Mouse (Mus musculus): ENCODE data around the gene Gpm6a. TPM values are rescaled to one million over a fixed set of nuclear protein-coding genes. Genes with fewer than 3 reads are reported as not detected.

Gene Gpm6a
- polyA plus RNA-seq (2012; rRNA removed): 21.8 and 22.4 TPM in 2 replicates

- no peak for DNase-seq
- no peak for TF ChIP-seq POLR2A (IDR thresholded peaks at IDR 0.05; ENCODE audit: low read depth, low read length)
- no peak for TF ChIP-seq CTCF (conservative IDR thresholded peaks at IDR 0.05; ENCODE audit: insufficient read depth, insufficient read length, low read depth, low read length)
- no peak within 1 kb of the TSS for H3K27ac ChIP-seq (ENCODE audit: insufficient read depth, low read depth, low read length)
- no peaks in the 10 kb centered on the region for H3K36me3 ChIP-seq (ENCODE audit: control insufficient read depth, insufficient read depth, low read length)
- no peaks in the 10 kb centered on the region for H3K27me3 ChIP-seq (replicated peaks; ENCODE audit: control insufficient read depth, insufficient read depth, low read length)
- H3K4me3 ChIP-seq (ENCODE audit: insufficient read depth, low read depth, low read length): no peak within 1 kb of the TSS
- WGBS: 34% methylated on average over 13 of the region's 13 CpGs
- no peaks in the 10 kb centered on the region for H3K4me1 ChIP-seq (ENCODE audit: control insufficient read depth, insufficient read depth, low read length)
Measured at GRCm38 (mm10) chr8:54954741-54955455, at the start of gene Gpm6a. Gene Gpm6a (plus strand): TSS chr8:54954843.

GRCm38 (mm10) chr8:54912891-54913290 is 41.8 kb upstream of the Gpm6a start:
- TF ChIP-seq CTCF (conservative IDR thresholded peaks at IDR 0.05; ENCODE audit: insufficient read depth, insufficient read length, low read depth, low read length) (no peak), POLR2A (IDR thresholded peaks at IDR 0.05; ENCODE audit: low read depth, low read length) (no peak)
- Histone ChIP-seq H3K27ac (ENCODE audit: insufficient read depth, low read depth, low read length) (no peak overlapping the region), H3K4me1 (ENCODE audit: control insufficient read depth, insufficient read depth, low read length) (no peaks in the 10 kb centered on the region), H3K36me3 (ENCODE audit: control insufficient read depth, insufficient read depth, low read length) (no peaks in the 10 kb centered on the region), H3K4me3 (ENCODE audit: insufficient read depth, low read depth, low read length) (no peak overlapping the region), H3K27me3 (replicated peaks; ENCODE audit: control insufficient read depth, insufficient read depth, low read length) (no peaks in the 10 kb centered on the region)
- WGBS: 94% methylated on average over 2 of the region's 2 CpGs
- no peak for DNase-seq

GRCm38 (mm10) chr8:54917710-54918109 is 36.9 kb upstream of the Gpm6a start:
- Histone ChIP-seq H3K4me3 (ENCODE audit: insufficient read depth, low read depth, low read length) (no peak overlapping the region), H3K27ac (ENCODE audit: insufficient read depth, low read depth, low read length) (no peak overlapping the region), H3K27me3 (replicated peaks; ENCODE audit: control insufficient read depth, insufficient read depth, low read length) (no peaks in the 10 kb centered on the region), H3K36me3 (ENCODE audit: control insufficient read depth, insufficient read depth, low read length) (no peaks in the 10 kb centered on the region), H3K4me1 (ENCODE audit: control insufficient read depth, insufficient read depth, low read length) (no peaks in the 10 kb centered on the region)
- TF ChIP-seq POLR2A (IDR thresholded peaks at IDR 0.05; ENCODE audit: low read depth, low read length) (no peak), CTCF (conservative IDR thresholded peaks at IDR 0.05; ENCODE audit: insufficient read depth, insufficient read length, low read depth, low read length) (no peak)
- DNase-seq: no peak
- 57% methylated on average over 9 of the region's 9 CpGs for WGBS

- no peaks in the 10 kb centered on the region for H3K27me3 ChIP-seq (replicated peaks; ENCODE audit: control insufficient read depth, insufficient read depth, low read length)
- WGBS: 59% methylated on average over 2 of the region's 2 CpGs
- no peak overlapping the region for H3K27ac ChIP-seq (ENCODE audit: insufficient read depth, low read depth, low read length)
- H3K4me1 ChIP-seq (ENCODE audit: control insufficient read depth, insufficient read depth, low read length): no peaks in the 10 kb centered on the region
- no peaks in the 10 kb centered on the region for H3K36me3 ChIP-seq (ENCODE audit: control insufficient read depth, insufficient read depth, low read length)
- TF ChIP-seq POLR2A (IDR thresholded peaks at IDR 0.05; ENCODE audit: low read depth, low read length) (no peak), CTCF (conservative IDR thresholded peaks at IDR 0.05; ENCODE audit: insufficient read depth, insufficient read length, low read depth, low read length) (no peak)
- no peak for DNase-seq
- H3K4me3 ChIP-seq (ENCODE audit: insufficient read depth, low read depth, low read length): no peak overlapping the region
Measured at GRCm38 (mm10) chr8:54922160-54922855, 32.3 kb upstream of the Gpm6a start.

GRCm38 (mm10) chr8:54924936-54925335 is 29.7 kb upstream of the Gpm6a start:
- peak; percentile 74 for DNase-seq
- WGBS: 75% methylated on average over 3 of the region's 3 CpGs
- Histone ChIP-seq H3K4me1 (ENCODE audit: control insufficient read depth, insufficient read depth, low read length) (no peaks in the 10 kb centered on the region), H3K27me3 (replicated peaks; ENCODE audit: control insufficient read depth, insufficient read depth, low read length) (no peaks in the 10 kb centered on the region), H3K36me3 (ENCODE audit: control insufficient read depth, insufficient read depth, low read length) (no peaks in the 10 kb centered on the region), H3K27ac (ENCODE audit: insufficient read depth, low read depth, low read length) (no peak overlapping the region), H3K4me3 (ENCODE audit: insufficient read depth, low read depth, low read length) (no peak overlapping the region)
- TF ChIP-seq POLR2A (IDR thresholded peaks at IDR 0.05; ENCODE audit: low read depth, low read length) (no peak), CTCF (conservative IDR thresholded peaks at IDR 0.05; ENCODE audit: insufficient read depth, insufficient read length, low read depth, low read length) (no peak)

GRCm38 (mm10) chr8:54932306-54932705 is 22.3 kb upstream of the Gpm6a start:
- Histone ChIP-seq H3K36me3 (ENCODE audit: control insufficient read depth, insufficient read depth, low read length) (no peaks in the 10 kb centered on the region), H3K27me3 (replicated peaks; ENCODE audit: control insufficient read depth, insufficient read depth, low read length) (no peaks in the 10 kb centered on the region), H3K4me3 (ENCODE audit: insufficient read depth, low read depth, low read length) (no peak overlapping the region), H3K4me1 (ENCODE audit: control insufficient read depth, insufficient read depth, low read length) (no peaks in the 10 kb centered on the region), H3K27ac (ENCODE audit: insufficient read depth, low read depth, low read length) (no peak overlapping the region)
- no peak for DNase-seq
- TF ChIP-seq POLR2A (IDR thresholded peaks at IDR 0.05; ENCODE audit: low read depth, low read length): no peak
- no peak for TF ChIP-seq CTCF (conservative IDR thresholded peaks at IDR 0.05; ENCODE audit: insufficient read depth, insufficient read length, low read depth, low read length)
- WGBS: 51% methylated on average over 2 of the region's 2 CpGs

GRCm38 (mm10) chr8:54953351-54953750 is 1.3 kb upstream of the Gpm6a start:
- DNase-seq: no peak
- 85% methylated on average over 2 of the region's 2 CpGs for WGBS
- no peak for TF ChIP-seq POLR2A (IDR thresholded peaks at IDR 0.05; ENCODE audit: low read depth, low read length)
- no peak for TF ChIP-seq CTCF (conservative IDR thresholded peaks at IDR 0.05; ENCODE audit: insufficient read depth, insufficient read length, low read depth, low read length)
- Histone ChIP-seq H3K27ac (ENCODE audit: insufficient read depth, low read depth, low read length) (no peak overlapping the region), H3K4me1 (ENCODE audit: control insufficient read depth, insufficient read depth, low read length) (no peaks in the 10 kb centered on the region), H3K36me3 (ENCODE audit: control insufficient read depth, insufficient read depth, low read length) (no peaks in the 10 kb centered on the region), H3K27me3 (replicated peaks; ENCODE audit: control insufficient read depth, insufficient read depth, low read length) (no peaks in the 10 kb centered on the region), H3K4me3 (ENCODE audit: insufficient read depth, low read depth, low read length) (no peak overlapping the region)
